Mouse (Mus musculus): ENCODE data around the gene Rcvrn. TPM values are rescaled to one million over a fixed set of nuclear protein-coding genes. Genes with fewer than 3 reads are reported as not detected.

Rcvrn gene
- polyA plus RNA-seq, 1 experiment from 2014 or later = not detected

DNA sequence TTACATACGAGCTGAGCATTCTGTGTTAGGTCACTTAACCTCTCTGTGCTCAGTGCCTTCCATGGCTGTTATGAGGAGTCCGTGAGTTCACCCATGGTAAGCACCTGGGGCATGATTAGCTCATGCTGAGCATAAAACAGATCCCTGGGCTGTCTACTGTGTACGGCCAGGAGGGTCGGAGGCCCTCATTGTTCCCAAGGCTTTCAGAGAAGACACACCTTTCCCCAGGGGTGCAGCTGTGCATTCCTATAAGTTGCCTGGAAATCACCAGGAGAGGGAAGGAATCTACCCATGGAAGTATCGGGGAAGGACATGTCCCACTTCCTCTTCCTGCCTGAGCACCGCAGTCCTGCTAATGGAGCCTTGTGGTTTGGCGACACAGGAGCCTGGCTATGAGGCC lies 38.8 kb upstream of the Rcvrn start:
- Histone ChIP-seq H3K27me3 (no peaks in the 10 kb centered on the region), H3K4me1 (replicated peaks) (no peaks in the 10 kb centered on the region), H3K4me3 (replicated peaks) (no peak overlapping the region), H3K9me3 (replicated peaks) (no peaks in the 10 kb centered on the region), H3K36me3 (no peaks in the 10 kb centered on the region), H3K27ac (no peak overlapping the region), H3K9ac (no peak overlapping the region), H3K4me2 (no peak overlapping the region)
- no peak for DNase-seq
- 50% methylated on average over 7 of the region's 7 CpGs for WGBS (ENCODE audit: insufficient replicate concordance)
- ATAC-seq (ENCODE audit: low read depth) = no peak

DNA sequence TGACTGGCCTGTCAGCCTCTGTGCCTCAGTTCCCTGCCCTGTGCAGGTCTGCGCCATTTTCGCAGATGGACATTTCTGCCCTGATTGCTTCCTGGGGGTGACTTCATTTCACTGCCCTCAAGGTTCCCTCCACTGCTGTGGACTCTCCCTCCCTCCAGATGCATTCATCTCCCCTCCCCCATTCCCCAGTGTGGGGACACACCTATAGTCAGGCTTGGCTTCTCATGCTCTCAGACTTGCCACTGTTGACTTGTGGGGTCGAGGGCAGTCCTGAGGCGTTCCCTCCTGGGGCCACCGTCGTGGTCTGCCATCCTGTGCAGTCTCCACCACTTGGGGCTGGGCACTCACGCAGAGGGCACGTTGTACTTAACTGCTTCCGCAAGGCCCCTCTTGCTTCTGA lies 38.3 kb upstream of the Rcvrn start:
- H3K4me1 ChIP-seq (replicated peaks) = no peaks in the 10 kb centered on the region
- H3K9me3 ChIP-seq (replicated peaks) = no peaks in the 10 kb centered on the region
- no peak overlapping the region for H3K9ac ChIP-seq
- H3K27ac ChIP-seq = no peak overlapping the region
- H3K4me3 ChIP-seq (replicated peaks) = no peak overlapping the region
- no peaks in the 10 kb centered on the region for H3K27me3 ChIP-seq
- WGBS (ENCODE audit: insufficient replicate concordance) = 67% methylated on average over 9 of the region's 9 CpGs
- H3K36me3 ChIP-seq = no peaks in the 10 kb centered on the region
- no peak for DNase-seq
- ATAC-seq (ENCODE audit: low read depth) = no peak
- H3K4me2 ChIP-seq = no peak overlapping the region

DNA sequence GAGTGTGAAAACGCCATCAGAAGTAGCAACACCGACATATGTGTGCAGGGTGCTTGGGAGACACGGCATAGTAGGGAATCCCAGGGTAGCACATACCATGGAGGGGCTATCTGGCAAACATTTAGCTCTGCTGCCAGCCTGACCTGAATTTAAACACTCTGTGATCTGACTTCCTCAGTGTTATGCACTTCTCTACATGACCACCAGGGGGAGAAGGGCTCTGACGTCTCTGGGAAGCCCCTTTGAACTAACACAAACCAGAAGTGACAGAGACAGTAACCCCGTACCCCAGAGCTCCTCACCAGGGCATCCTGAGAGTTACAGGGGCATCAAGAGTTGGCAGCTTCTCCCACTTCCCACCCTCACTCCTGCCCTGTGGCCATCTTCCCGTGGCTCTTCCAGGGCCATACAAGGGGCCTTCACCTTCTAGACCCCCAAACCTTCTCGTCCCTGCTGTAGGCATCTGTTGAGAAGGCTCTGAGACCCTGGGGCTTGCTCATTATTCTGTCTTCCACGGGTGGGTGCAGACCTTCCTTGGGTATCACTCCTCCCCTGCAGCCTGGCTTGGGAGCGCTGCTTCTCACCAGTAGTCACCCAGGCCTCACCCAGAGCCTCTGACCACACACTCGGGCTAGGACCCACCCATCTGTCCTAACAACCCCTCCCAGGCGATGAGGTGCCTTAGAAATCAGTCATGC lies 37.3 kb upstream of the Rcvrn start:
- no peaks in the 10 kb centered on the region for H3K27me3 ChIP-seq
- H3K9me3 ChIP-seq (replicated peaks) = no peaks in the 10 kb centered on the region
- no peak overlapping the region for H3K4me3 ChIP-seq (replicated peaks)
- WGBS (ENCODE audit: insufficient replicate concordance) = 31% methylated on average over 11 of the region's 11 CpGs
- no peak overlapping the region for H3K9ac ChIP-seq
- H3K4me2 ChIP-seq = no peak overlapping the region
- H3K27ac ChIP-seq = no peak overlapping the region
- H3K4me1 ChIP-seq (replicated peaks) = no peaks in the 10 kb centered on the region
- H3K36me3 ChIP-seq = no peaks in the 10 kb centered on the region
- DNase-seq = peak; percentile 6
- ATAC-seq (ENCODE audit: low read depth) = no peak

DNA sequence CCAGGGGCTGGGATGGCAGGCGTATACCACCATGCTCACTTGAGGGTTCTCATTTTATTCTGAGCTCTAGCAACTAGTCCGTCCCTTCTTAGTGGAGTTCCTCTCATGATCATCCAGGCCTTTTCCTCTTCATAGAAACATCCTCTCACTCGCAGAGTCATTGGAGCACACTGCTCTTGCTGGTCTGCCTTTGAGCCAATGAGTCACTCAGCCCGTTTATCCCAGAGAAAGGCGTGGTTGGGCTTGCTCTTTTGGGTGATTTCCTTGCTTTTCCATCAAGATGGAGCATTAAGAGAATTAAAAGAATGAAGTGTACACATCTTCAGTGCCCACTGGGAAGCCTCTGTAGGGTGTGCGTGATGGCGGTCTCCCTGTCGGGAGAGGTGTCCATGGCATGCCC lies 33.7 kb upstream of the Rcvrn start:
- 69% methylated on average over 8 of the region's 8 CpGs for WGBS (ENCODE audit: insufficient replicate concordance)

GRCm38 (mm10) chr11:67663437-67663836 lies 31.7 kb upstream of the Rcvrn start:
- Histone ChIP-seq H3K27ac (no peak overlapping the region), H3K4me1 (replicated peaks) (no peaks in the 10 kb centered on the region), H3K9me3 (replicated peaks) (no peaks in the 10 kb centered on the region), H3K4me3 (replicated peaks) (no peak overlapping the region), H3K27me3 (no peaks in the 10 kb centered on the region), H3K36me3 (no peaks in the 10 kb centered on the region), H3K9ac (no peak overlapping the region), H3K4me2 (no peak overlapping the region)
- no peak for DNase-seq
- WGBS (ENCODE audit: insufficient replicate concordance) = 79% methylated on average over 4 of the region's 4 CpGs
- no peak for ATAC-seq (ENCODE audit: low read depth)

More for the DNA sequence above, 33.7 kb upstream of the Rcvrn start:
- H3K4me3 ChIP-seq (replicated peaks) = no peak overlapping the region
- H3K27me3 ChIP-seq = no peaks in the 10 kb centered on the region
- no peaks in the 10 kb centered on the region for H3K36me3 ChIP-seq
- no peak overlapping the region for H3K4me2 ChIP-seq
- H3K9ac ChIP-seq = no peak overlapping the region
- H3K27ac ChIP-seq = no peak overlapping the region
- no peaks in the 10 kb centered on the region for H3K4me1 ChIP-seq (replicated peaks)
- no peaks in the 10 kb centered on the region for H3K9me3 ChIP-seq (replicated peaks)
- DNase-seq = no peak
- no peak for ATAC-seq (ENCODE audit: low read depth)

DNA sequence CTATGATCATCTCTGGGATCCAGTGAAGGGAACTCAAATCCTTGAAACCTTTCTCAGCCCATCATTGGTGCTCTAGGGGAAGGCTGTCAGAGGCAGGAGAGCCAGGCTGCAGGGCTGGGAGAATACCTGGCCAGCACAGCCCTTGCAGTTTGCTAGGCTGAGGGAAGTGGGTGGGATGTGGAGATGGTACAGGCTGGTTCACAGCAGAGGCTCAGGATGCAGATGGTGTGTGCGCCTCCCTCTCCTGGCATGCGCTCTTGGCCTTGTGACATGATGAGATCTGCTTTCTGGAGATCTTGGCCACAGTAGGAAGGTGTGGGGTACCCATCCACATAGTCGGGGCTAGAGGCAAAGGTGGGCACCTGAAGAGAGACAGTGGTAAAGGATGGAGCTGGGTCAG lies 30.9 kb upstream of the Rcvrn start:
- Histone ChIP-seq H3K27ac (no peak overlapping the region), H3K9ac (no peak overlapping the region), H3K27me3 (no peaks in the 10 kb centered on the region), H3K4me3 (replicated peaks) (no peak overlapping the region), H3K4me2 (no peak overlapping the region), H3K9me3 (replicated peaks) (no peaks in the 10 kb centered on the region), H3K36me3 (no peaks in the 10 kb centered on the region), H3K4me1 (replicated peaks) (no peaks in the 10 kb centered on the region)
- DNase-seq (no peak), ATAC-seq (ENCODE audit: low read depth) (no peak)
- 48% methylated on average over 3 of the region's 3 CpGs for WGBS (ENCODE audit: insufficient replicate concordance)

DNA sequence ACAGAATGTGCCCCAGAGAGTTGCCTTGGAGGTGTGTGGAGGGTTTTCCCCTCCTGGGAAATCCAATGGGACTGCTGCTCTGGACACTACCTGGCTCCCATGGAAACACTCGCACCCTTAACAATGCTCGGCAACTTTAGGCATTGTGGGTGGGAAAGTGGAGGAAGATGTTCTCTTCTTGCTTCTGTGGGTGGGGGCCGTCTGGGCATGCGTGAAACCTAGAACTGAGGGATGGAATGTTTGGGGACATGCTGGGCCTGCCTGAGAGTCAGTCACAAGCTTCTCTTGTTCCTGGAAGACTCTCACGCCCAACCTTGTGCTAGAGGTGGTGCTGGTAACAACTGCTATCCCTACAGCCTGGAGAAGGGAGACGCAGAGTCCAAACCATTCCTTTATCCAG lies 30.2 kb upstream of the Rcvrn start:
- Histone ChIP-seq H3K36me3 (no peaks in the 10 kb centered on the region), H3K4me1 (replicated peaks) (no peaks in the 10 kb centered on the region), H3K9me3 (replicated peaks) (no peaks in the 10 kb centered on the region), H3K4me3 (replicated peaks) (no peak overlapping the region), H3K9ac (no peak overlapping the region), H3K27me3 (no peaks in the 10 kb centered on the region), H3K4me2 (no peak overlapping the region), H3K27ac (no peak overlapping the region)
- 63% methylated on average over 6 of the region's 6 CpGs for WGBS (ENCODE audit: insufficient replicate concordance)
- DNase-seq = no peak
- ATAC-seq (ENCODE audit: low read depth) = no peak

DNA sequence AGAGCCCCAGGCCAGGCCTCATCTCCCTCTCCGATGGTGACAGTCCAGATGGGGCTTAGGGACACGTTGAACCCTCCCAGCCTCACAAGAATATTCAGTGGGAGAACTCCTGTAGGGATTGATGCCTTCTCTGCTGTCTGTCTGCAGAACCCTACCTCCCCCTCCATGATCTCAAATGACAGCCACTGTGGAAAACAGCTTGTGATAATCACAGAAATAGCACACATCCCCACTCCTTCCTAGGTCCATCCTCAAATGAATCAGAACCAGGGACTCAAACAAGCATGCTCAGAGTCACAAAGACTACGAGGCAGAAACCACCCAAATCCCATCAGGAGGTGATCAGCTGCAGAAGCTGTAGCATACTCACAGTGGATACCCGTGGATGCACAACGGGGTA lies 29.0 kb upstream of the Rcvrn start:
- Histone ChIP-seq H3K4me2 (no peak overlapping the region), H3K27me3 (no peaks in the 10 kb centered on the region), H3K27ac (no peak overlapping the region), H3K36me3 (no peaks in the 10 kb centered on the region), H3K9ac (no peak overlapping the region), H3K9me3 (replicated peaks) (no peaks in the 10 kb centered on the region), H3K4me3 (replicated peaks) (no peak overlapping the region), H3K4me1 (replicated peaks) (no peaks in the 10 kb centered on the region)
- WGBS (ENCODE audit: insufficient replicate concordance) = 53% methylated on average over 5 of the region's 5 CpGs
- ATAC-seq (ENCODE audit: low read depth) (no peak), DNase-seq (no peak)

DNA sequence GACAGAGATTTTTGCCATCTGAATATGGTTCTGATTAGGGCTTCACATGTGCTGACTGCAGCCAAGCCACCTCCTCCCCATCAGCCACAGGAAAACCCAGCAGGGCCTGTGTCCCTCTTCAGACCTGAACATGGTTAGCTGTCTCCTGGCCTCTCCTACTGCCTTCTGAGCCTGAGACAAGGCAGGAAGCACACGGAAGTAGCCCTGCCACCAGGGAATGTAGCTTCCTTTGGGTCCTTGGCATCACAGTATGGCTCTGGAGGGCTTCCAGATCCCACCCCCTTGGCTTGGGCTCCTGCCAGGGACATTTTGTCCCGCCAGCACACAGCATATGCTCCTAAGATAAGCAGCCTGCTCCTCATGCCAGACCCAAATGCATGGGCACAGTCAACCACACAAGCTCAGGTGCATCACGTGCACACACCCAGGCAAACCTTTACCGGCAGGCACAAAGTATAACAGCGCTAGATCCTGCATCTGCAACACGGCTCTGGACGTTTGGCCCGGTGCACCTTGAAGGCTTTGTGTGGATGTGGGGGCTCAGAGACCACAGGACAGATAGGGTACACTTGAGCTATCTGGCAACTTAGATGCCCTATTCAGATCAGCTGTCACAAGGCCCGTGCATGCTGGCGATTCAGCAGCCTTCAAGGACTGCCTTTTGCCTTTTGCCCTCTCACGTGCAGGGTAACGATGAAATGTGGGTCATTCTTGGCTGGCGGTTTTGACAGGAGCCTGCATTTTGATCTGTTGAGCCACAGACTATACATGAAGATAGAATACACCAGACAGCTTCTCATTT lies 27.4 kb upstream of the Rcvrn start:
- DNase-seq = no peak
- Histone ChIP-seq H3K9me3 (replicated peaks) (no peaks in the 10 kb centered on the region), H3K27me3 (no peaks in the 10 kb centered on the region), H3K27ac (no peak overlapping the region), H3K4me3 (replicated peaks) (no peak overlapping the region), H3K4me1 (replicated peaks) (no peaks in the 10 kb centered on the region), H3K9ac (no peak overlapping the region), H3K4me2 (no peak overlapping the region), H3K36me3 (no peaks in the 10 kb centered on the region)
- no peak for ATAC-seq (ENCODE audit: low read depth)
- 70% methylated on average over 13 of the region's 13 CpGs for WGBS (ENCODE audit: insufficient replicate concordance)

GRCm38 (mm10) chr11:67668460-67669007 lies 26.6 kb upstream of the Rcvrn start:
- no peaks in the 10 kb centered on the region for H3K4me1 ChIP-seq (replicated peaks)
- DNase-seq (no peak), ATAC-seq (ENCODE audit: low read depth) (no peak)
- H3K36me3 ChIP-seq = no peaks in the 10 kb centered on the region
- H3K9me3 ChIP-seq (replicated peaks) = no peaks in the 10 kb centered on the region
- no peak overlapping the region for H3K9ac ChIP-seq
- H3K4me3 ChIP-seq (replicated peaks) = no peak overlapping the region
- WGBS (ENCODE audit: insufficient replicate concordance) = 63% methylated on average over 3 of the region's 3 CpGs
- no peak overlapping the region for H3K27ac ChIP-seq
- no peak overlapping the region for H3K4me2 ChIP-seq
- H3K27me3 ChIP-seq = no peaks in the 10 kb centered on the region

- H3K9me3 ChIP-seq (replicated peaks) = no peaks in the 10 kb centered on the region
- no peaks in the 10 kb centered on the region for H3K27me3 ChIP-seq
- H3K4me3 ChIP-seq (replicated peaks) = no peak overlapping the region
- no peaks in the 10 kb centered on the region for H3K4me1 ChIP-seq (replicated peaks)
- no peaks in the 10 kb centered on the region for H3K36me3 ChIP-seq
- ATAC-seq (ENCODE audit: low read depth) (no peak), DNase-seq (no peak)
- no peak overlapping the region for H3K27ac ChIP-seq
- H3K4me2 ChIP-seq = no peak overlapping the region
- no peak overlapping the region for H3K9ac ChIP-seq
- WGBS (ENCODE audit: insufficient replicate concordance) = 88% methylated on average over 6 of the region's 6 CpGs
Observed at GRCm38 (mm10) chr11:67670031-67670430, 25.1 kb upstream of the Rcvrn start.

GRCm38 (mm10) chr11:67672140-67672539 lies 23.0 kb upstream of the Rcvrn start:
- H3K4me3 ChIP-seq (replicated peaks) = no peak overlapping the region
- H3K27me3 ChIP-seq = no peaks in the 10 kb centered on the region
- H3K27ac ChIP-seq = no peak overlapping the region
- H3K36me3 ChIP-seq = no peaks in the 10 kb centered on the region
- H3K4me1 ChIP-seq (replicated peaks) = no peaks in the 10 kb centered on the region
- ATAC-seq (ENCODE audit: low read depth) (no peak), DNase-seq (no peak)
- H3K9me3 ChIP-seq (replicated peaks) = no peaks in the 10 kb centered on the region
- H3K4me2 ChIP-seq = no peak overlapping the region
- WGBS (ENCODE audit: insufficient replicate concordance) = 62% methylated on average over 5 of the region's 5 CpGs
- H3K9ac ChIP-seq = no peak overlapping the region
